8 mouse cellular contexts compared by ENCODE assay signal in the genomic region with DNA sequence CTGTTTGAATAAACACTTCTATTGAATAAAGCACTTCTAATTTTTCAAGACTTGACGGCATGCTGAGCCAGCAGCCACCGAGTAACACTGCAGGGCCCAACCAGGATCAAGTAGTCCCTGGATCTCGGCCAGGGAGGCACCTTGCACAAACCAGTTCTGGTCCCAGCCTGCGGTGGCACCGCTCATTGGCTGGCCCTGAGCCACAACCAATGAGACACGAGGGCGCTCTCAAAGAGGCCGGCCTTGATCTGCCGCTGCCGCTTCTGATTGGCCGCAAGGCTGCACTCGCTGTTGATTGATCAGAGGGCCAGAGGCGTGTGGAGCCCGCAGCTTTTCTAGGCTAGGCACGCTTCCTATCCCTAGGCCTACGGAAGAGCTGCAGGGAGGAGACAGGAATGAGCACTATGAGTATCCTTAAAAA. TPM values are rescaled to one million over a fixed set of nuclear protein-coding genes. Genes with fewer than 3 reads are reported as not detected.
DNase-seq lines count a peak whose midpoint lies in the region; ATAC-seq lines count a peak whose summit lies in the region.

No protein-coding gene starts in this region.

- peak overlapping the region; percentile 13; the same call in 1 of the 2 replicates for H3K4me3 ChIP-seq in forebrain, embryonic 12.5 days (replicated peaks)
- 0 out of 2 replicates have a peak overlapping the region, but pooled peaks have one; percentile 15 for H3K4me3 ChIP-seq in heart, embryonic 15.5 days
- no peak overlapping the region for H3K4me3 ChIP-seq in liver, embryonic 11.5 days (ENCODE audit: low read depth, low read length)
- H3K4me3 ChIP-seq in stomach, embryonic 14.5 days (ENCODE audit: low read depth, low read length), result no peak overlapping the region

- peak overlapping the region; percentile 53 for H3K27ac ChIP-seq in forebrain, embryonic 12.5 days
- peak overlapping the region; percentile 46 for H3K27ac ChIP-seq in heart, embryonic 15.5 days
- no peak overlapping the region for H3K27ac ChIP-seq in liver, embryonic 11.5 days (ENCODE audit: low read depth, low read length)
- H3K27ac ChIP-seq in stomach, embryonic 14.5 days (ENCODE audit: low read length), result peak overlapping the region; percentile 55; the same call in 1 of the 2 replicates

- H3K4me1 ChIP-seq in forebrain, embryonic 12.5 days, result peaks cover 8% of the 10 kb centered on the region
- H3K4me1 ChIP-seq in heart, embryonic 15.5 days (replicated peaks), result peaks cover 10% of the 10 kb centered on the region
- H3K4me1 ChIP-seq in liver, embryonic 11.5 days (replicated peaks; ENCODE audit: control insufficient read depth, insufficient read depth, low read length), result 0 out of 2 replicates have a peak, but pooled peaks cover 4% of the 10 kb centered on the region
- peaks cover 3% of the 10 kb centered on the region; the same call in 1 of the 2 replicates for H3K4me1 ChIP-seq in stomach, embryonic 14.5 days (ENCODE audit: control insufficient read depth, insufficient read depth, low read length)

- WGBS in forebrain, embryonic 12.5 days, result 2% methylated on average over 16 of the region's 16 CpGs
- WGBS in heart, embryonic 15.5 days, result 2% methylated on average over 16 of the region's 16 CpGs
- WGBS in liver, embryonic 11.5 days, result 6% methylated on average over 16 of the region's 16 CpGs
- under 1% methylated on average over 16 of the region's 16 CpGs for WGBS in stomach, embryonic 14.5 days

- H3K4me2 ChIP-seq in forebrain, embryonic 12.5 days, result peak overlapping the region; percentile 40
- peak overlapping the region; percentile 39 for H3K4me2 ChIP-seq in heart, embryonic 15.5 days
- H3K4me2 ChIP-seq in liver, embryonic 11.5 days, result peak overlapping the region; percentile 37
- H3K4me2 ChIP-seq in stomach, embryonic 14.5 days (replicated peaks; ENCODE audit: low read depth, low read length), result 0 out of 2 replicates have a peak overlapping the region, but pooled peaks have one; percentile 10

- peak overlapping the region; percentile 21; the same call in 1 of the 2 replicates for H3K9ac ChIP-seq in forebrain, embryonic 12.5 days
- no peak overlapping the region for H3K9ac ChIP-seq in heart, embryonic 15.5 days
- H3K9ac ChIP-seq in liver, embryonic 11.5 days (ENCODE audit: low read depth, low read length), result 0 out of 2 replicates have a peak overlapping the region, but pooled peaks have one; percentile 1
- H3K9ac ChIP-seq in stomach, embryonic 14.5 days (replicated peaks; ENCODE audit: low read depth, low read length), result no peak overlapping the region

- peak; percentile 99 for ATAC-seq in forebrain, embryonic 12.5 days (ENCODE audit: low FRiP score)
- ATAC-seq in heart, embryonic 15.5 days (replicated peaks; ENCODE audit: insufficient number of reproducible peaks, insufficient read depth, low FRiP score, low read depth), result peak; percentile 92
- ATAC-seq in liver, embryonic 11.5 days (replicated peaks; ENCODE audit: low FRiP score), result peak; percentile 97
- peak; percentile 94 for ATAC-seq in stomach, embryonic 14.5 days (ENCODE audit: insufficient number of reproducible peaks, insufficient read depth, low FRiP score, low read depth)

- no peaks in the 10 kb centered on the region for H3K36me3 ChIP-seq in forebrain, embryonic 12.5 days (replicated peaks)
- H3K36me3 ChIP-seq in heart, embryonic 15.5 days, result no peaks in the 10 kb centered on the region
- no peaks in the 10 kb centered on the region for H3K36me3 ChIP-seq in liver, embryonic 11.5 days (ENCODE audit: control insufficient read depth, insufficient read depth, low read length)
- H3K36me3 ChIP-seq in stomach, embryonic 14.5 days (ENCODE audit: control insufficient read depth, insufficient read depth, low read length), result no peaks in the 10 kb centered on the region

- no peaks in the 10 kb centered on the region for H3K27me3 ChIP-seq in forebrain, embryonic 12.5 days
- H3K27me3 ChIP-seq in heart, embryonic 15.5 days, result no peaks in the 10 kb centered on the region
- H3K27me3 ChIP-seq in liver, embryonic 11.5 days (replicated peaks; ENCODE audit: control insufficient read depth, insufficient read depth, low read length), result no peaks in the 10 kb centered on the region
- H3K27me3 ChIP-seq in stomach, embryonic 14.5 days (ENCODE audit: control insufficient read depth, insufficient read depth, low read length), result no peaks in the 10 kb centered on the region

- H3K9me3 ChIP-seq in forebrain, embryonic 12.5 days, result no peaks in the 10 kb centered on the region
- no peaks in the 10 kb centered on the region for H3K9me3 ChIP-seq in heart, embryonic 15.5 days (replicated peaks)
- H3K9me3 ChIP-seq in liver, embryonic 11.5 days (ENCODE audit: control insufficient read depth, low read length), result no peaks in the 10 kb centered on the region
- no peaks in the 10 kb centered on the region for H3K9me3 ChIP-seq in stomach, embryonic 14.5 days (ENCODE audit: control insufficient read depth, low read depth, low read length)

- peak; percentile 79 for DNase-seq in CD4-positive, CD25-positive, alpha-beta regulatory T cell, adult 2 months (ENCODE audit: low read depth, low spot score)
- peak; percentile 86 for DNase-seq in c-Kit-positive CD71-positive TER-119-positive erythroid progenitor cells, embryonic 14.5 days (ENCODE audit: low spot score)
- DNase-seq in kidney, postnatal 14 days, result peak; percentile 97
- peak; percentile 74 for DNase-seq in liver, embryonic 11.5 days (ENCODE audit: low spot score)
- peak; percentile 64 for DNase-seq in naive thymus-derived CD4-positive, alpha-beta T cell, adult 2 months (ENCODE audit: low read depth)

RNA-seq across cellular contexts. Expression of a gene that starts 1.2 kb away (rescaled TPM):
- polyA plus RNA-seq in forebrain, embryonic 12.5 days (2016; fragmentation: Nextera tagmentation; extraction: Ambion mirVana), result 0.32 and 0.46 TPM in 2 replicates
- polyA plus RNA-seq in heart, embryonic 15.5 days (2015; fragmentation: Nextera tagmentation; extraction: Ambion mirVana), result 0.14 and 0.23 TPM in 2 replicates
- 0.25 and 0.62 TPM in 2 replicates for polyA plus RNA-seq in liver, embryonic 11.5 days (2014; fragmentation: Nextera tagmentation; extraction: Ambion mirVana)
- 0.27 and 0.43 TPM in 2 replicates for polyA plus RNA-seq in stomach, embryonic 14.5 days (2014; fragmentation: Nextera tagmentation; extraction: Ambion mirVana)

RNA-seq across cellular contexts. Expression of a gene that starts 11.4 kb away (rescaled TPM):
- polyA plus RNA-seq in forebrain, embryonic 12.5 days (2016; fragmentation: Nextera tagmentation; extraction: Ambion mirVana), result 13.0 TPM in 2 replicates
- polyA plus RNA-seq in heart, embryonic 15.5 days (2015; fragmentation: Nextera tagmentation; extraction: Ambion mirVana), result 4.2 and 4.4 TPM in 2 replicates
- polyA plus RNA-seq in liver, embryonic 11.5 days (2014; fragmentation: Nextera tagmentation; extraction: Ambion mirVana), result 7.4 and 11.4 TPM in 2 replicates
- polyA plus RNA-seq in stomach, embryonic 14.5 days (2014; fragmentation: Nextera tagmentation; extraction: Ambion mirVana), result 13.2 and 14.2 TPM in 2 replicates

RNA-seq across cellular contexts. Expression of a gene that starts 12.7 kb away (rescaled TPM):
- polyA plus RNA-seq in forebrain, embryonic 12.5 days (2016; fragmentation: Nextera tagmentation; extraction: Ambion mirVana), result 0.23 and 0.61 TPM in 2 replicates
- polyA plus RNA-seq in heart, embryonic 15.5 days (2015; fragmentation: Nextera tagmentation; extraction: Ambion mirVana), result 0.43 and 1.4 TPM in 2 replicates
- polyA plus RNA-seq in liver, embryonic 11.5 days (2014; fragmentation: Nextera tagmentation; extraction: Ambion mirVana), result 0.66 and 1.5 TPM in 2 replicates
- 6.6 and 7.7 TPM in 2 replicates for polyA plus RNA-seq in stomach, embryonic 14.5 days (2014; fragmentation: Nextera tagmentation; extraction: Ambion mirVana)

RNA-seq across cellular contexts. Expression of a gene that starts 26.0 kb away (rescaled TPM):
- polyA plus RNA-seq in forebrain, embryonic 12.5 days (2016; fragmentation: Nextera tagmentation; extraction: Ambion mirVana), result 814 and 871 TPM in 2 replicates
- 1,740 and 2,396 TPM in 2 replicates for polyA plus RNA-seq in heart, embryonic 15.5 days (2015; fragmentation: Nextera tagmentation; extraction: Ambion mirVana)
- polyA plus RNA-seq in liver, embryonic 11.5 days (2014; fragmentation: Nextera tagmentation; extraction: Ambion mirVana), result 809 and 909 TPM in 2 replicates
- polyA plus RNA-seq in stomach, embryonic 14.5 days (2014; fragmentation: Nextera tagmentation; extraction: Ambion mirVana), result 976 and 1,066 TPM in 2 replicates

RNA-seq across cellular contexts. Expression of a gene that starts 34.7 kb away (rescaled TPM):
- polyA plus RNA-seq in forebrain, embryonic 12.5 days (2016; fragmentation: Nextera tagmentation; extraction: Ambion mirVana), result 3.4 and 5.6 TPM in 2 replicates
- polyA plus RNA-seq in heart, embryonic 15.5 days (2015; fragmentation: Nextera tagmentation; extraction: Ambion mirVana), result 3.7 and 4.0 TPM in 2 replicates
- polyA plus RNA-seq in liver, embryonic 11.5 days (2014; fragmentation: Nextera tagmentation; extraction: Ambion mirVana), result 3.1 and 3.7 TPM in 2 replicates
- 1.3 and 2.6 TPM in 2 replicates for polyA plus RNA-seq in stomach, embryonic 14.5 days (2014; fragmentation: Nextera tagmentation; extraction: Ambion mirVana)

Comparison
In these comparisons a context has a peak if more than half of its experiments do, and no peak if none do; other contexts are left out.
1. H3K4me3 ChIP-seq: peak in forebrain, embryonic 12.5 days (single experiment) and heart, embryonic 15.5 days (single experiment); none in liver, embryonic 11.5 days (single experiment) and stomach, embryonic 14.5 days (single experiment).
2. H3K9ac ChIP-seq: peak in forebrain, embryonic 12.5 days (single experiment) and liver, embryonic 11.5 days (single experiment); none in heart, embryonic 15.5 days (single experiment) and stomach, embryonic 14.5 days (single experiment).
3. Peak in every context shown above with its lines, with median percentiles within 50 percentile points of each other: DNase-seq, ATAC-seq and H3K4me2 ChIP-seq.